Mouse (Mus musculus): ENCODE measurements around the gene 1700003F12Rik.

Gene 1700003F12Rik

DNA sequence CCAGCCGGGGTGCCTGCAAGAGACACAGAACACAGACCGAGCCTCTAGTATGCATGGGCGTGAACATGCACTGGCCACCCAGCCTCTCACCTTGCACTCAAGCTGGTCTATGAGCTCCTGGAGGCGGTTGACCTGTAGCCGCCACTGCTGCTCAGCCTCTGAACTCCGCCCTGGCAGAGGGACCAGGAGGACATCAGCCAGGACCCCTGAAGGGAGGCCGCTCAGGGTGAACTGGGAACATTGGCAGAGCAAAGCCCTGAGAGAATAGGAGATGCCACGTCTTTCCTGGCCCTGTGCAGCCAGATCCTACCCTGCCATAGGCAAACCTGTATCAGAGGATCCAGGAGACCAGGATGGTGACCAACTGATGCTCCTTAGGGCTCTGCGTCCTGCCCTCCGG, at the start of gene 1700003F12Rik:
Gene 1700003F12Rik (plus strand): TSS at position 375 of the 400 bp plus-strand sequence.
- DNase-seq (ENCODE audit: inconsistent age in 2 of 2, low spot score in 1 of 2), result no peak

GRCm38 (mm10) chr2:154498571-154498970, 48.3 kb upstream of the 1700003F12Rik start:
- DNase-seq (ENCODE audit: inconsistent age in 2 of 2, low spot score in 1 of 2), result no peak

GRCm38 (mm10) chr2:154499717-154500247, 47.1 kb upstream of the 1700003F12Rik start:
- no peak for DNase-seq (ENCODE audit: inconsistent age in 2 of 2, low spot score in 1 of 2)

- DNase-seq (ENCODE audit: inconsistent age in 2 of 2, low spot score in 1 of 2), result no peak
These were observed 46.1 kb upstream of the 1700003F12Rik start for GRCm38 (mm10) chr2:154500758-154501157.

- DNase-seq (ENCODE audit: inconsistent age in 2 of 2, low spot score in 1 of 2), result no peak
These were observed 39.8 kb upstream of the 1700003F12Rik start for GRCm38 (mm10) chr2:154507076-154507475.

GRCm38 (mm10) chr2:154507566-154508283, 39.2 kb upstream of the 1700003F12Rik start:
- peak; percentile 55 to 80 for DNase-seq (ENCODE audit: inconsistent age in 2 of 2, low spot score in 1 of 2)

- DNase-seq (ENCODE audit: inconsistent age in 2 of 2, low spot score in 1 of 2), result peak in 1 of 2 experiments; percentile 54
These were observed 38.4 kb upstream of the 1700003F12Rik start for GRCm38 (mm10) chr2:154508450-154508849.

DNA sequence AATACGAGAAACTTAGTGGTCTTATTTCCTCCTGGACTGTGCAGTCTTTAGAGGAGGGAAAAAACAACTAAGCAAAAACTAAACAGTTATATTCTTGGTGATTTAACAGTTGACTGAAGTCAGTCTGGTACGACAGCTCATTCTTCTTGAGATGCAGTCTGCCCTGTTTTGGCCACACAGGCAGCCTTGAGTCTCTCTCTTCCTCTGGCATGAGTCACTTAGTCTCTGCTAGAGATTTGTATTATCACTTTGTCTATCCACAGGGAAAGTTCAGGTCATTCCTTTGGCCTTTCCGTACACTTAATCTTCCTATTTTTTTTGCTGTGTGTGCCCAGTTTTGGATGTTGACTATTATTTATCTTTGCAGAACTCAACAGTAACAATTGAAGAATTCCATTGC, 36.7 kb upstream of the 1700003F12Rik start:
- DNase-seq (ENCODE audit: inconsistent age in 2 of 2, low spot score in 1 of 2), result peak; percentile 69 to 89

GRCm38 (mm10) chr2:154516944-154517343, 29.9 kb upstream of the 1700003F12Rik start:
- peak in 1 of 2 experiments; percentile 66 for DNase-seq (ENCODE audit: inconsistent age in 2 of 2, low spot score in 1 of 2)

GRCm38 (mm10) chr2:154517424-154517823, 29.5 kb upstream of the 1700003F12Rik start:
- no peak for DNase-seq (ENCODE audit: inconsistent age in 2 of 2, low spot score in 1 of 2)

DNA sequence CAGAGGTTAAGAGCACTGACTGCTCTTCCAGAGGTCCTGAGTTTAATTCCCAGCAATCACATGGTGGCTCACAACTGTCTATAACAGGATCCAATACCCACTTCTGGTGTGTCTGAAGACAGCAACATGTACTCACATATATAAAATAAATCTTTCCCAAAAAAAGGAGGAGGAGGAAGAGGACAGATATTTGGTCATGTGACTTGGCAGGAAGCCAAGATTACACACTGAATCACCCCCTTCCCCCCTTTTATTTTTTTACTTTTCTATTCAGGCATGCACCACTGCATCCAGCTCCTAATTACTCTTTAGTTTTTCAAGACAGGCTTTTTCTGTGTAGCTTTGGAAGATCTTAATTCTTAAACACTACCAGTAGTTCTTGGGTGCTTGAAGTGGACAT, 25.4 kb upstream of the 1700003F12Rik start:
- peak in 1 of 2 experiments; percentile 25 for DNase-seq (ENCODE audit: inconsistent age in 2 of 2, low spot score in 1 of 2)

DNA sequence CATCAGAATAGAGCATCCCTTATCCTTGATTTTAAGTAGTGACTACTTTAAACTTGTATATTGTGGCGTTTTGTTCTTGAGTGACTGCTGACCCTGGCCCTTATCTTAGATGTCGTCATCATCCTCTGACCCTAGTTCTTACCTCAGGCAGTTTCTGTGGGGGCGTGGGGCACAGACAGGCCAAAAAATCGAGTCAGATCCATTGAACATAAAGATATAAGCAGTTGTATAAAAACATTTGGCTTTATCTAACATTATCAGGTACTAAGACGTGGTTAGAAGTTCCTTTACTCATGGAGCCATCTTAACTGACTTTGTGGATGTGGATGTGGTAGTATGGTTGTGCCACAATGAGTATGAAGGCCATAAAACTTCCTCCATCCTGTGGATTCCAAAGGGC, 24.6 kb upstream of the 1700003F12Rik start:
- peak in 1 of 2 experiments; percentile 28 for DNase-seq (ENCODE audit: inconsistent age in 2 of 2, low spot score in 1 of 2)

DNA sequence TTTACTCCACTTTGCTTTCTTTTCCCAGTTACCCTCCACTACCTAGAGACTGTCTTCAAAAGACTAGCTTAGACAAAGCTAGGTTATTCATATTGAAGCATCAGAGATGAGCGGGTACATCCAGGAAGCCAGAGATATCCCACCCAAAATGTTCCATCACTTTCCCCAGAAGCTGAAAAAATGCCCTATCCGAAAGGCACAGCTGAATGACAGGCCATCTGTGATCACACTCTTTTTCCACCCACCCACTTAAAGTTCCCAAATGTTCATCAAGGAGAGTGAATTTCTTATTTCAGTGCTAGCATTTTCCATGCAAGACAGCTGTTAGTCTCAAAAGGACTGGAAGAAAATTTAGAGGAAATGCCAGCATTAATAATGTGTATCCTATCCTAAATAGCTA, 21.6 kb upstream of the 1700003F12Rik start:
- DNase-seq (ENCODE audit: inconsistent age in 2 of 2, low spot score in 1 of 2), result no peak

DNA sequence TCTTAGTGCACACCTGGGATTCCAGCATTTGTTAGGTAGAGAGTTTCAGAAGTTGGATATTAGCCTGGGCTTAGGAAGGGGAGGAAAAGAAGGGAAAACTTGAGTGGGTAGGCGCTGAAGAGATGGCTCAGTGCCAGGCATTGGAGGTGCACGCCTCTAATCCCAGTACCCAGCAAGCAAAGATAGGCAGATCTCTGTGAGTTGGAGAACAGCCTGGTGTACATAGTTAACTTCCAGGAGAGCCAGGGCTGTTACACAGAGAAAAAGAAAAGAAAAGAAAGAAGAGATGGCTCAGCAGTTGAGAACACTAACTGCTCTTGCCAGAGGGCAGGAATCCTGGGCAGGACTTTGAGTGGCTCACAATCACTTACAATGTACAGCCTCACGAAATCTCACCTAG, 20.4 kb upstream of the 1700003F12Rik start:
- peak in 1 of 2 experiments; percentile 18 for DNase-seq (ENCODE audit: inconsistent age in 2 of 2, low spot score in 1 of 2)

GRCm38 (mm10) chr2:154532888-154533287, 14.0 kb upstream of the 1700003F12Rik start:
- DNase-seq (ENCODE audit: inconsistent age in 2 of 2, low spot score in 1 of 2), result no peak

DNA sequence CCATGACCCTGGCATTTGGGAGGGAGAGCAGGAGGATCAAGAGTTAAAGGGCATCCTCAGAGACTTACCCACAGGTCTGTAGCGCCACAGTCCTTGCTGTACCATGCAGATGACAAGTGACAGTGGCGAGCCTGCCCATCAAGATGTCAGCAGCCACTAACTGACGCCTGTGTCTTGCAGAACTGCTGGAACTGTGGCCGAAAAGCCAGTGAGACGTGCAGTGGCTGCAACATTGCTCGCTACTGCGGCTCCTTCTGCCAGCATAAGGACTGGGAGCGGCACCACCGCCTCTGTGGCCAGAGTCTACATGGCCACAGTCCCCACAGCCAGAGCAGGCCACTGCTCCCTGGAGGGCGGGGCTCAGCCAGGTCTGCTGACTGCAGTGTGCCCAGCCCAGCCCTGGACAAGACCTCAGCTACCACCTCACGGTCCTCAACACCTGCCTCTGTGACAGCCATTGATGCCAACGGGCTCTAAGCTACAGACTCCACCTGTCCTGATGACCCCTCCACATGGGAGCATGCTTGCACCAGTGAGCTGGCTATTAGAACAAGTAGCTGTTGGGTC, 12.1 kb upstream of the 1700003F12Rik start:
- peak in 1 of 2 experiments; percentile 24 for DNase-seq (ENCODE audit: inconsistent age in 2 of 2, low spot score in 1 of 2)

- peak in 1 of 2 experiments; percentile 49 for DNase-seq (ENCODE audit: inconsistent age in 2 of 2, low spot score in 1 of 2)
These were observed 8.6 kb upstream of the 1700003F12Rik start for GRCm38 (mm10) chr2:154538310-154538709.

DNA sequence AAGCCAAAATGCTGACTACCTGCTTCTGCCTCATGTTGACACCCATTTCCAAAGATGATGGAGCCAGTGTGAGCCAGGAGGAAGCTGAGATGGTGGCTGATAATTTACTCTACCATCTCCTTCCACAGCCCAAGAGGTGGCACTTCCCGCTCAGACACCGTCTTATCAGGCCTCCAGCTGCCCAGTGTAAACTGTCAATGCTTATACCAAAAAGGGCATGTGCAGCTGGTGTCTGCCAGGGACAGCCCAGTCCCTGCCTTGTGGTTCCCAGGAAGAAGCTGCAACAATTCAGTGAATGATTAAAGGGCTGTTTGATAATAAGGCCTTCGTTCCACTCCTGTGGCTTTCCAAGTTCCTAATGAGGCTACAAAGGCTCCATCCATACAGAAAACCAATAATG, 8.2 kb upstream of the 1700003F12Rik start:
- DNase-seq (ENCODE audit: inconsistent age in 2 of 2, low spot score in 1 of 2), result no peak

- DNase-seq (ENCODE audit: inconsistent age in 2 of 2, low spot score in 1 of 2), result peak; percentile 33 to 78
These were observed 7.2 kb upstream of the 1700003F12Rik start for GRCm38 (mm10) chr2:154539720-154540119.

GRCm38 (mm10) chr2:154541630-154542029, 5.3 kb upstream of the 1700003F12Rik start:
- no peak for DNase-seq (ENCODE audit: inconsistent age in 2 of 2, low spot score in 1 of 2)

GRCm38 (mm10) chr2:154543567-154544347, 3.1 kb upstream of the 1700003F12Rik start:
- peak in 1 of 2 experiments; percentile 57 for DNase-seq (ENCODE audit: inconsistent age in 2 of 2, low spot score in 1 of 2)

Measured in adrenal gland, adult (tissue).